Mouse (Mus musculus) WW6 (cell line): Measurements from ENCODE around the gene Efcab6.

Experiments used
- DNase-seq: peaks from one replicate; pipeline ENCODE4 v3.0.0-alpha.2; 2013; ENCODE audit warnings: low read depth, low spot score

Efcab6 gene

DNA sequence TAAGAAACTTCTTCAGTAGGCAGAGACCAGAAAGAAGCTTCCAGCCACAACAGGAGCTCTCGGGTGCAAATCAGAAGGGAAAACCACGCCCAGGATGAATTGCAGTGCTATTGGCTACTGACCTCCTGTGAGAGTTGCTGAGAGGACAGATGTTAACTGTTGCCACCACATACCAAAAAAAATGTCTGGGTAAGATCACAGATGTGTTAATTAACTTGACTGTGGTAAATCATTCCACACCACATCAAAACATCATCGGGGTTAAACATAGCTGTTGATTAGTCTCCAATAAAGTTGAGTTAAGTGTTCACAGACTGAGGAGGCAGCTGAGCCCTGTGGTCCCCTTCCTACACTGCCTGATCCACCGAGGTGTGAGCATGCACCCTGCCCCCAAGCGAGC, 88.1 kb downstream of the Efcab6 start:
- no peak for DNase-seq

DNA sequence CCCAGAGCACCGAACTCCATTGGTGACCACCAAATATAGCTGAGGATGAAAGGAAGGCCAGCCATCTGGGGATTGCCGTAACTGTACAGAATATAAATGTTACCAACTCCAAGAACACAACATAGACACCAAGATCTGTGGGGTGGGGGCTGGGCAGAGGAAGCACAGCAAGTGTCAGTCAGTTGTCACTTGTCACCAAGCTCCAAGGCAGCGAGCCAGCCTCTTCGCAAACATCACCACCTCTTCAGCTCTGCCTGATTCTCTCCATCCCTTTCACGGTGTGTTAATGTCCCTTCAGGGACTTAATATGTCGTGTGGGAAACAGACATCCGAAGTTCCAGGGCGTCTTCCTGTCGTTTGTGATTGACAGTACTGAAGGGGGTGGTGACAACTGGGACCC, 93.0 kb downstream of the Efcab6 start:
- DNase-seq, result no peak

DNA sequence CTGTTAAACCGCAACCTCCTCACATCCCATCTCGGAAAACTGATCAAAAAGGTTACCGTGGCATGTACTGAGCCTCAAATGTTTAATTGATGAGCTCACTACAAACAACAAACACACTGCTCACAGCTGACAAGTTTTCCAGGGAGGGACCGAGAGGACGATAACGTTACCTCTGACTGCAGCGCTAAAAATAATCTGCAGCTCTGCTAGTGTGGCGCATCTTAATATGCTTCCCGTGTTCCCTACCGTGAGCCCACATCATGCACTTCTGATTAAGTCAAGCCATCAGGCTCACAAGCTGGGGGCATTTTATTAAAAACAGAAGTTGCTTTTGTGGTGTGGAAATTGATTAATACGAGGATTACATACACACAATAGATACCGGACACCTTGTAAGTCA, 97.4 kb downstream of the Efcab6 start:
- no peak for DNase-seq

DNA sequence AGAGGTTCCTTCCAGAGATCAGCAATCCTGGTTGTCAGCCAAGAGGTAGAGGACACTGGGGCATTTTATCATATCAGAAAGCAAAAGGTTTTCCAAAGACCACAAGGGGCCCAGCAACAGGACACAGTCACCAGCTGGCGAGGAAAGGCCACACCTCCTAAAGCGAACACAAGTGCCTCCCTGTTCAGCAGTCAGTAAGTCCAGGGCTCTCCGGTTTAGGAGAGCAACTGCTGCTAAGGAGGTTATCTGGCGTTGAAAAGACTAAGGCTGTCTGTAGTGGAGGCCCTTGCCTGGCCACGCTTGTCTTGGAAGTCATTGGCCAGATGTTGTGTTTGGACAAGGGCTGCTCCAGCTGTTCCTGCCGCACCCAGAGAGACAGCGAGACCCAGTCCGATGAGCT, 100.1 kb downstream of the Efcab6 start:
- no peak for DNase-seq

DNA sequence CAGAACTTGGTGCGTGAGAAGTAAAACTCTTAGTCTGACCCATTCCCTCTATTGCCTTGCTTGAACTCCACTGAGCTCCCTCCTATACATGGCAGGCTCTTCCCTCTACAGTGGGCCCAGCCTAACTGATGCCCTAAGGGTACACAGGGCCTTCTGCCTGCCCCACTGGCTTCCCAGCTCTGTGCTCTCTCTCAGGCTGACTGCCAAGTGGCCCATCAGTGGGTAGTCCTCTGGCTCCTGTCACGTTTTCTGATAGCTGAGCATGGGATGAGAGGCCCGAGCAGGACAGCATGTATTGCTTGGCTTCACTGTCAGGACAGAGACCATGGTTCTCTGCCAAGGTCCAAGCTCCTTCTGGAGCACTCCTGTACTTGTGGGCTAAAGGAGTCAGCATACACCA, 106.8 kb downstream of the Efcab6 start:
- no peak for DNase-seq

DNA sequence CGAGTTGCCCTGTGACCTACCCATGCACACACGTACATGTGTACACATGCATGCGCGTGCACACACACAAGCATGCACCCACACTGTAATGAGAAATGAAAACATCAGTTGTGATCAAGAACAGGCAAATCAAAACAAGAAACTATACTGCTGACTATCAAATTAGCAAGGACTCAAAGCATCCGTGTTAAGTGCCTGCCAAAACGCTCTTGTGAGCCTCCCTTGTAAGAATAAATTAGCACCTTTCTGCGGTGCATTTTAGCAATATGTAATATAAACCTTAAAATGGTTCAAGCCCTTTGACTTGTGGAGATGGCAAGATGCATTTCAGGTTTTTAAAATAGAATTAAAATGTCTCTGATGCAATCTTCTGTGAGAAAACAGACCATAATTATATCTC, 108.2 kb downstream of the Efcab6 start:
- no peak for DNase-seq

DNA sequence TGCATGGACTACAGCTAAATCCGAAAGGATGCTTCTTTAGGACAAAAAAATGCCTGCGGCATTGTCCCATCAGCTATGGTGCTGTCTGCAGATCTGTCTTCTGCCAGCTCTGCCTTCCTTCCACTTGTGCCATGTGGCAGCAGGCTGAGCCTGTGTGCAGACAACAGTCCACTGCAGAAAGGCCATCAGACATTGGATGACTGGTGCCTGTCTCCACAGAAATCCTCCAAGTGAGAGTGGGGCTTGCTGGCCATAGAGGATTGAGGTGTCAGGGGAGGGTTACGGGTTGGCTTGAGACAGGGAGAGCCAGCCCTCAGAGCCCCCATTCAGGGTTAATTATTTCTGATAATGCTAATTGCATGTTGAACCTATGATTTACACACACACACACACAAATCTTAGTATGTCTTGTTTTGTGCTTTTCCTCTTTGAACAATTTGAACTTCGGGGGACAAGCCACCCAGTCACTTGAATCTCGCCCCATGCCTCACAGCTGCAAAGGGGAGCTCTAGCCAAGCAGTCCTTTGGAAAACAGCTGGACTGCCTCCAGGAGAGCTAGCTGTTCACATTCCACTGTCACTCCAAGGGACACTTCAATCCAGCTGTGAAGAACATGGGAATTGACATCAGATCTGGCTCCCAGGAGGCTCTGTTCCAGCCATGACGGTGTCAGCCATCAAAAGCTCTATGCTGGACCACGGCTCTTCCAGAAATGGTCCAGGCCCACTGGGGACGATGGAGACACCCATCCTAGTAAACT, 109.1 kb downstream of the Efcab6 start:
- no peak for DNase-seq

DNA sequence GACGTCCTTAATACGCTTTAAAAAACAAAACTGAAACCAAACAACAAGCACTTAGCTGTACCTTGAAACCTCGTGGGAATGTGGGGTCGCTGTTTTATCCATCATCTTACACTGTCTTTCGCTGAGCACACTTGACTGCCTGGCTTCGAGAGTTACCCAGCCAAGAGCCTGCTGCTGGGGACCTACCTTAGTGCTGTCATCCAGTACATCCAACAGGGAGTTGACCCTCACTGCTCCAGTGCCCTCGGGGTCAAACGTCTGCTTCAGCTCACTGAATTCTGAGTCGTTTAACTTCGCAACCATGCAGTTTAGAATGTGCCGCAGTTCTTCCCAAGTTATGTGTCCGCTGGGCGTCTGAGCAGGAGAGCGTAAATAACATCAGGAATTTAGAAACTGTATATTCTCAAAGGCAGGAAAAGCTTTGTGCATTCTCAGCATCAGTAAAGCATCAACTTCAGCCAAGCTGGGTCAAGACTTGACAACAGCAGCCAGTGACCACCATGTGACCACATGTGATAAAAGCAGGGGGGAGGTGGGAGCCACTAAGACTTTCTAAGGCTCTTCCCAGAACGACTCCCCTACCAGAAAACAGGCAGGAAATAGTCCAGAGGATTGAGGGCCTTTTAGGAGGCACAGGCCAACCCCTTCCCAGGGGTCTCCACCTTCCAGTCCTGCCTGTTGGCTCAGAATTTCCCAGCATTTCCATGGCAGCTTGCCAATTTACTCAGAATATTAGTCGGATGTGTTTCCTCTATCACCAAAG, 115.3 kb downstream of the Efcab6 start:
- no peak for DNase-seq

DNA sequence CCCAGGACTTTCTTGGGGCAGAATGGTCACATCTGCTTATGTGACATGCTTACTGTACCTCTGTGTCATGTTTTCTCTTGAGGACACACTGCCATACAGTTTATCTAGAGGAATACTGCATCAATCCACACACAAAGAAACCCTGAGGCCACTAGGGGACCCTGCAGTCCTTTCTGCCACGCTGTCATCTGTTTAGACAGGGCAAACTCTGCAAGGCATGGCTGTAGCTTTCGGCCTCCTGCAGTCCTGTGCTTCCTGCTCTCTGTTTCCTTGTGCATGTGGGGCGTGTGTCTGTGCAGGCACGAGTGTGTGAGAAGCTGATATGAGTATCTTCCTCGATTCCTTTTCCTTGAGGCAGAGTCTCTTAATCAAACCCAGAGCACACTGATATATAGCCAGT, 125.5 kb downstream of the Efcab6 start:
- no peak for DNase-seq

DNA sequence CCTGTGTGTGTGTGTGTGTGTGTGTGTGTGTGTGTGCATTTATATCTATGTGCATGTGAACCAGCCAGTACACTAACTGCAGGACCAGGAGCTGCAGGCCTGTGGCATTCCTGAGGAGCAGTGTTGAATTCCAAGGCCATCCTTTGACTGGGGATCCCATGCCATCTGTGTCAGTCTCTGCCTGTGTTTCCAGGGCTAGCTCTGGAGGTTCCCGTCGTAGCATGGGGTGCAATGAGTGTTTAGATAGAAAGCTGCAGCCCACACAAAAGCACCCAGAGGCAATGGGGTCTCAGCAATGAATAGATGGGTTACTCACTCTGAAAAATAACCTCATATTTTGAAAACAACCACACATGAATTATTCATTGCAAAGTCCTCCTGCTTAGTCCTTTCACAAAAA, 126.7 kb downstream of the Efcab6 start:
- no peak for DNase-seq

DNA sequence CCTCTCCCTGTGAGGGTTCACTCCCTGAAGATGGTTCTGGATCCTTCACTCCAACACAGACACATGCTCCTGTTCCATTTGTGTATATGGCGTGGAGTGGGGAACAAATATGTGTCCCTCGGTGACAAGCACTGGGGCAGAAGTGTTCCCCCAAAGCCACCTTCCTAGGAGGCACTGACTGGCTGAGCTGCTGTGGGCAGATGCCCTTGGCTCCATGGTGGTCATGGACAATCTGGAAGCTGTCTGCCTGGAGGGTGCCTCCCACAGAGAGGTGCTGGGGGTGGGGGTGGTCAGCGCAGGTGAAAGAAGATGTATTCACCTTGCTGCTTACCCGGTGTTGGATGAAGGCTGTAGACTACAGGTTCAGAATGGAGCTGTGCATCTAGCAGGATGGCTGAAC, 128.7 kb downstream of the Efcab6 start:
- no peak for DNase-seq

DNA sequence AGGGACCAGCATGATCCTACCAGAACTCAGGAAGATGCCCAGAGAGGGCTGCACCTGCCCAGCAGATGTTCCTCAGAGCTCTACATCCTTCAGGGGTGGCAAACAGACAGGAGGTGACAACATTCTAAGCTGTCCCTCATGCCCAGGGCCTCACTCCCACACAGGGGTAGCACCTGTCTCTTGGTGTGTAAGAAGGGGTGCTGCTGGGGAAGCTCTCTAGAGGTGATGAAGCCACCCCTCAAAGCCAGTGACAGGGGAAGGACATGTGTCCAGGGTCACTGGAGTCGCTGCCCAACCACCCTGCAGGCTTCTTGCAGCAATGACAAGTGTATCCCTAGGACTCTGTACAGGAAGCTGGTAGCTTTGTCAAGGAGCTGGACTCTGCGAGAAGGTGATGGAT, 130.4 kb downstream of the Efcab6 start:
- DNase-seq, result no peak

DNA sequence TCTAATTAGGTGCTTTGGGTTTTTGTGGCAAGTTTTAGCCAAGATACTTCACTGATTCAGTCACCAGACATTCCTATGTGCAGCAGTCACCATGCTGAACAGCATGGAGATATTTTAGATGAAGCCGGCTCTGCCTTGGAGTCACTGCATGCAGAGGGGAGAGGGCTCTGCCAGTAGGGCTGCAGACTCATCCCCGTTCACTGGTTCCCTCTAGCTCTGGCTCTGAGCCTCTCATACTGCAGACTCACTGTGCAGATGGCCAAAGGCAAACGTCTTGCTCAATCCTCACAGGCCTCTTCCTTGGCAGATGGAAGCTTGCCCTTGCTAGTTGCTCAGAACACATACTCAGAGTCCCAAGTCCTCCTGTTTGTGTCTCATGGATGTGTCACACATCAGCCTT, 139.8 kb downstream of the Efcab6 start:
- DNase-seq, result no peak

DNA sequence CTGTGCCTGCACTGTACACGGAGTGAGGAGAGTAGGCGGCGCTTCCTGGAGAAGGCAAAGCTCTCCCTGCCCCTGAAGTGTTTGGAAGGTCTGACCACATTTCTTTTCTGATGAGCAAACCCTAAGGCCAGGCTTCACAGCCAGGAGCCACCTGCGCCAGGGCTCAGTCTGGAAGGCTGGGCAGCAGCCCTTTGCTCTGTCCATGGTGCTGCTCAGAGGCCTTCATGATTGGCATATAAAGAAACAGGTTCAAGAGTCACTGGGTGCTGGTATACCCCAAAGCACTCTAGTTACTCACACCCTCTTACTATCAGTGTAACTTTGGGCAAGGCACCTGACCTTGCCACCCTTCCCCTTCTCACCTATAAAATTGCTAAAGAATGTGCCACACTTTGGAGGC, 140.5 kb downstream of the Efcab6 start:
- no peak for DNase-seq

DNA sequence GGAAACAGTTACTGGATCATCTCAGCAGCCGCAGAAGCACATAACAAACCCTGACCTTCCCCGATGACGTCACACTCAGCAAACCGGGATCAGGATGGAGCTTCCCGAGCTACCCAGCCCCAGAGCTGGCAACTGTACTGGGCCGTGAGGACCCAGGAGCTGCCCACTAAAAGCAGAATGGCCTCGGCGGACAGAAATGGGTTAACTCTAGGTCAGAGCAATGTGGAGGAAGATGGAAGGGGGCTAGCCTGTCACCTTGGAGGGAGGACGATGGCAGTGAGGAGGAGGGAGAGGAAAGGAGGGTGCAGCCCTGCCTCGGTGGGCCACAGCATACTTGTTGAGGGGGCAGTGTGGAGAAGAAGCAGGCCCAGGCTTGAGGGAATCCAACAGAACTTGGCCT, 149.8 kb downstream of the Efcab6 start:
- no peak for DNase-seq

DNA sequence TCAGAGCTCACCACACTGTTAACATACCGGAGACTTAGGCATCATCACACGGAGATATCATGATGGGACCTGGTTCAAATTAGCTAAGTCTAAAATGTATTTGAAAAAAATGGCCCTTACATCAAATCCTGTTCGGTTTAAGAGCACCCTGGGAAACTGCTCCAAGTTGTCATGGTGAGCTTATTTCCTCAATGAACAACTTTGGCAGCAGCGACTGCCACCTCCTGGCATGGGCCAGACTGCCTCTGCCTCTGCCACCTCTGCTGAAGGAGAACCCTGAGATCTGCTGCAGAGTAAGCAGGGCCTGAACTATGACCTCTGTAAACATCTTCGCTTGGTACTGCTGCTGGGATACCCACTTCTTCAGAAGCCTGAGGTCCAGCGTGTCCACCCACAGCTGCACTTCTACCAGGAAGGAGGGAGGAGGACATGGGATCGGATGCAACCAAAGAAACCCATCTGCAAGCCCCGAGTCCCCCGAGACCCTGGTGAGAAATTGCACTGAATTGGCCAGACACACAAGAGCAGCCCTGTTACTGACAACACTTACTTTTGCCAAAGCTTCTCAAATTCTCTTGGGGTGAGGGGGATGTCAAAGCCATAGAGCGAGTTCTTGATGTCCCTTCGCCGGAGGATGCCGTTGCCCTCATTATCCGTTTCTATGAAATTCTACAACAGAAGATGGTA, 152.0 kb downstream of the Efcab6 start:
- DNase-seq, result no peak

DNA sequence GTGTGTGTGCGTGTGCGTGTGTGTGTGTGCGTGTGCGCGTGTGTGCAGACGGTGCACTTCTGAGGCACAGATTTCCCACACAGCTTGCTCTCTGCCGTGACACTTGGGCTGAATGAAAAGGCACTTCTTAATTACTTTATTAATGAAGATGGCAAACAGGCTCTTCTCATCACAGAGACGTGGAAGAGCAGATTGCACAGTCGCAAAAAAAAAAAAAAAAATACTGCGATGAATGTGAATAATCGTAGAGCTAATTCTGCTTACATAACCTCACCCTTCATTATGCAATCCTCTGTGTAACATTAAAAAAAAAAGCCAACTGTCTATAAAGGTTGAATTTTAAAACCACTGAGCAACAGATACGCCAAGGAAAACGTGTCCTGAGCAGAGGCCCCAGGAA, 158.7 kb downstream of the Efcab6 start:
- no peak for DNase-seq

DNA sequence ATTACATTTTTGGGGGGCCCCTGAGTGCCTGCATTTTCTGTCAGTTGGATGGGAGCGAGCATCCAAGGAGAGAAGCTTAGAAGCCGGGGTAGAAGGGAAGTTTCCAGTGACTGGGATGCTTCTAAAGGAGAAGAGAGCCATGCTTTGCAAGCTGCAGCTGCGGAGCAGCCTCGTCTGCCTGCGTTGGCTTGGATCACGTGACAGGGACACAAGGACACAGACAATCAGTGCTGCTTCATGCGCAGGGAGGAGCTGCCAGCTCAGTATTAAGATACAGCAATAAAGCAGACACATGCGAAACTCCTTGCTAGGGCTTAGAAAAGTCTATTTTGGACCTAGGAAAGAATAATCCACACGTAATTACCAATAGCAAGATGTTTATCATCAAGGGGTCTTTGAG, 167.9 kb downstream of the Efcab6 start:
- no peak for DNase-seq

DNA sequence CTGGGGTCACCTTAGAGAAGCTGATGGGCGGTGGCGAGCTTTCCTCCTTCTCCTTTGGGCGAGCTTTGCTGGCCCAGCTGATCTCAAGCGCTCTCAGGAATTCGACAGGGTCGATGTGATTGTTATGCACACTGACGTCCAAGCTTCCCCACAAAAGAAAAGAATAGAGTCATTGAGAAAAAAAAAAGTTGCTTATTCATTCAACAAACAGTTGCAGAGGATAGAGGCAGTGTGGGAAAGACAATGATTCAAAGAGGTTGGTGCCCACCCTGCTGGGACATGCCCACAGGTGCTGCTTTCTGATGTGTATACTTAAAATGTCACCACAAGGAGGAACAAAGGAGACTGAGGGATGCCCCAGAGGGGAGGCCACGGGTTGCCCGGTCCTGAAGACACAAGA, 169.2 kb downstream of the Efcab6 start:
- DNase-seq, result no peak

DNA sequence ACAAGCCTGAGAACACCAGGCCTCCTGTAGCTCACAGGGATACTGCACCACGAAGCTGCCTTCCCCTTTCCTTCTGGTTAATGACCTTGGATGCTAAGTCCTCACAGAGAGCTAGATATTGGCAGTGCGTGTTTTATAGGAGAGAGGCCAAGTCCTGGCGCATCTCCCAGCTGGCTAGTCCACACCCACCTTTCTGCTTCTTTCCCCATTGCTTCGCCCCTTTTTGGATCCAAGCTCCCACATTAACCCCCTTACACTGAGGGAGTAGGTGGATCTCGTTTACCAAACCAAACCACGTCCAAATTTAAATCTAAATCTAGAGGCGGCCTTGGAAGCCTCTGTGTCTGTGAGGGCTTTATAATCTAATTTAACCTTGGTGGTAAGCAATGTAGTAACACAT, 170.9 kb downstream of the Efcab6 start:
- DNase-seq, result no peak

DNA sequence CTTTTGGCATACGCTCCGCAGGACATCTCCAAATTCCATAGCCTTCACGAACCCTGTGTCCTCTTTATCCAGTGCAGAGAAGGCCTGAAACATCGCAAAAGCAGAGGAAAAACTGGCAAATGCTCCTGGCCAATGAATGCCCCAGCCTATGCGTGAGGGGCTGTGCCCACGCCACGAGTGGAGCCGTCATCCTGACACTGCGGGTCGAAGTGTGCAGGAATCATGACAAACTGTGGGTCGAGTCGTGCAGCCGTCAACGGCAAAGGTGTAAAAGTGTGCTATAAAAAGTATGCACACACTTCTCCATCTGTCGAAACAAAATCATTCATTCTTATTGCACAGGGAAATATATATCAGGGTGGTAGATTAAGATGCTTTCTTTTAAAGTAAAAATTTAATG, 172.3 kb downstream of the Efcab6 start:
- no peak for DNase-seq

DNA sequence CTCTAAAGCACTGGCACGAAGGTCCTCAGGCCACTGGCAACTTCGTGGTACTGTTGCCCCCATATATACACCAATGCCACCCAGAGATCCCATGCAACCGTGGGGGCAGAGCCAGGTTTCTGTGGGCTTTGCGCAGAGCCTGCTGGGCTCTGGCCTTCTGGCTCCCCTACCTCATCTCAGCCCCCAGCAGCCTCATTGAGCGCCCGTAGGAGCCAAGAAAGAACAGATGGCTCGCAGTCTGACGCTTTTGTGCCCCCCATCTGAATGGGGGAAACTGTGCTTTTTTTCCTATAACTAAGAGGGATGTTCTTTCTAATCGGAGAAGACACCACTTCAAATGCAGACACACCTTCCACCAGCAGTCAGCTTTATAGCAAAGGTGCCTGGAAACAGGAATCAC, 180.9 kb downstream of the Efcab6 start:
- no peak for DNase-seq

DNA sequence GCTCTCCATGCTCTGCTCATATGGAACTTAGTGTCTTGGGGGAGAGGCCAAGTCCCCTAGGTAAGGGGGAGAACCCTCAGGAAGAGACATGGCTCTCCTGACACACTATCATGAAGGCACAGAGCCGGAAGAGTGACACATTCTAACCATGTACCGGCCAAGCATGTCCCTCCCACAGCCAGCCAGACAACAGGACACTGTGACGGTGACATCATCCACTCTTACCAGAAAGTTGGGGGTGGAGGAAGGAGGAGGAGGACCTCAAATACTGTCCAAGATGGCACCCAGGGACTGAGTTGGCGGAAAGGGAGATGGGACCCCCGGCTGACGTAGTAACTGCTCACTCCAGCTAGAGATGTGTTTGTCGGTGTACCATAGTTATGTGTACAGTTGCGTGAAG, 181.4 kb downstream of the Efcab6 start:
- no peak for DNase-seq
